Mouse (Mus musculus) stomach, embryonic 16.5 days (tissue): ENCODE measurements at regions not wholly inside any gene's neighbourhood (a gene's known extent, or its start where the extent isn't known, plus 50 kb on each side); places are given as distances from the start of the nearest gene placed in this dataset.
"Not testable (repeated sequence)": the region's sequence is repeated elsewhere in the genome, so short reads cannot be mapped to it uniquely, and the experiment has no call there.

Experiments
- ATAC-seq: fragments of 200-750 bp; cut with Nextera tagmentation; 2 replicates; pipeline ENCODE4 v1.8.0; 2017; ENCODE audit warnings: moderate number of reproducible peaks, moderate TSS enrichment; ENCODE audit not compliant: insufficient read depth, low FRiP score
- H3K27ac ChIP-seq: fragments of 300-500 bp; sonication (generic); 2 replicates; pipeline ENCODE4 v1.5.1; 2014; ENCODE audit warnings: low read length
- H3K27me3 ChIP-seq: fragments of 300-500 bp; sonication (generic); 2 replicates; pipeline ENCODE4 v1.6.1; 2014; ENCODE audit warnings: low read length, control low read depth, mixed read lengths; ENCODE audit not compliant: control insufficient read depth, insufficient read depth
- H3K36me3 ChIP-seq: fragments of 300-500 bp; sonication (generic); 2 replicates; pipeline ENCODE4 v1.6.1; 2014; ENCODE audit warnings: low read length; ENCODE audit not compliant: control insufficient read depth, insufficient read depth
- H3K4me1 ChIP-seq: fragments of 300-500 bp; sonication (generic); 2 replicates; pipeline ENCODE4 v1.6.1; 2014; ENCODE audit warnings: low read length, control low read depth, mixed read lengths; ENCODE audit not compliant: control insufficient read depth, insufficient read depth
- H3K4me2 ChIP-seq: fragments of 300-500 bp; sonication (generic); 2 replicates; pipeline ENCODE4 v1.6.1; 2014; ENCODE audit warnings: low read depth, low read length, mixed read lengths
- H3K4me3 ChIP-seq: fragments of 300-500 bp; sonication (generic); replicated peaks from 2 replicates; pipeline ENCODE4 v1.5.1; 2014; ENCODE audit warnings: mild to moderate bottlenecking, low read length
- H3K9ac ChIP-seq: fragments of 300-500 bp; sonication (generic); 2 replicates; pipeline ENCODE4 v1.6.1; 2014; ENCODE audit warnings: low read length
- H3K9me3 ChIP-seq: fragments of 300-500 bp; sonication (generic); replicated peaks from 2 replicates; pipeline ENCODE4 v1.6.1; 2016; ENCODE audit warnings: low read length, control low read depth; ENCODE audit not compliant: control insufficient read depth
- WGBS: fragments of 180-500 bp; shearing (Covaris S2); extraction: QIAGEN DNeasy Blood & Tissue Kit; methylation state at CpG from one replicate; pipeline ENCODE4 v1.1.7; 2014; 5-methylcytosine and 5-hydroxymethylcytosine counted together

GRCm38 (mm10) chr3:57950431-57951331, 102.8 kb upstream of the Pfn2 start:
- Histone ChIP-seq H3K9ac (no peak overlapping the region), H3K9me3 (no peaks in the 10 kb centered on the region), H3K36me3 (no peaks in the 10 kb centered on the region), H3K4me1 (no peaks in the 10 kb centered on the region), H3K27me3 (no peaks in the 10 kb centered on the region), H3K4me3 (no peak overlapping the region), H3K27ac (no peak overlapping the region), H3K4me2 (no peak overlapping the region)
- ATAC-seq: no peak
- WGBS: 66% methylated on average over 7 of the region's 7 CpGs

- Histone ChIP-seq H3K27me3 (no peaks in the 10 kb centered on the region), H3K4me3 (no peak overlapping the region), H3K4me1 (no peaks in the 10 kb centered on the region), H3K9me3 (no peaks in the 10 kb centered on the region), H3K9ac (no peak overlapping the region), H3K4me2 (no peak overlapping the region), H3K36me3 (no peaks in the 10 kb centered on the region), H3K27ac (no peak overlapping the region)
- no peak for ATAC-seq
- 32% methylated on average over 5 of the region's 5 CpGs for WGBS
These were observed 103.6 kb upstream of the Pfn2 start for GRCm38 (mm10) chr3:57951438-57951837.

GRCm38 (mm10) chr3:57957352-57957751, 109.5 kb upstream of the Pfn2 start:
- H3K4me2 ChIP-seq: no peak overlapping the region
- no peak for ATAC-seq
- H3K9me3 ChIP-seq: no peaks in the 10 kb centered on the region; the same call in 1 of the 2 replicates
- H3K27ac ChIP-seq: no peak overlapping the region
- no peaks in the 10 kb centered on the region for H3K36me3 ChIP-seq
- H3K4me1 ChIP-seq: no peaks in the 10 kb centered on the region
- 80% methylated on average over 4 of the region's 4 CpGs for WGBS
- no peaks in the 10 kb centered on the region for H3K27me3 ChIP-seq
- H3K4me3 ChIP-seq: no peak overlapping the region
- no peak overlapping the region for H3K9ac ChIP-seq

- WGBS: 82% methylated on average over 7 of the region's 7 CpGs
These were observed 116.1 kb upstream of the Pfn2 start for GRCm38 (mm10) chr3:57963965-57964364.

GRCm38 (mm10) chr3:57970614-57971013, 122.7 kb upstream of the Pfn2 start:
- WGBS: 85% methylated on average over 2 of the region's 2 CpGs
- ATAC-seq, H3K36me3 ChIP-seq, H3K4me3 ChIP-seq, H3K4me2 ChIP-seq, H3K27me3 ChIP-seq, H3K9ac ChIP-seq, H3K27ac ChIP-seq, H3K9me3 ChIP-seq, H3K4me1 ChIP-seq: not testable (repeated sequence)

More at GRCm38 (mm10) chr3:57963965-57964364, 116.1 kb upstream of the Pfn2 start:
- Histone ChIP-seq H3K4me1 (no peaks in the 10 kb centered on the region), H3K9me3 (no peaks in the 10 kb centered on the region; the same call in 1 of the 2 replicates), H3K27me3 (no peaks in the 10 kb centered on the region), H3K4me2 (no peak overlapping the region), H3K9ac (no peak overlapping the region), H3K4me3 (no peak overlapping the region), H3K27ac (no peak overlapping the region), H3K36me3 (no peaks in the 10 kb centered on the region)
- ATAC-seq: no peak

- WGBS: 47% methylated on average over 6 of the region's 6 CpGs
- Histone ChIP-seq H3K36me3 (no peaks in the 10 kb centered on the region), H3K4me3 (no peak overlapping the region), H3K27me3 (no peaks in the 10 kb centered on the region), H3K27ac (no peak overlapping the region), H3K9me3 (no peaks in the 10 kb centered on the region), H3K4me1 (no peaks in the 10 kb centered on the region), H3K9ac (no peak overlapping the region), H3K4me2 (no peak overlapping the region)
- ATAC-seq: no peak
These were observed 124.8 kb upstream of the Pfn2 start for GRCm38 (mm10) chr3:57972469-57973245.

GRCm38 (mm10) chr3:57973546-57973945, 125.7 kb upstream of the Pfn2 start:
- Histone ChIP-seq H3K9me3 (no peaks in the 10 kb centered on the region), H3K4me1 (no peaks in the 10 kb centered on the region), H3K27ac (no peak overlapping the region), H3K4me3 (no peak overlapping the region), H3K9ac (no peak overlapping the region), H3K36me3 (no peaks in the 10 kb centered on the region), H3K27me3 (no peaks in the 10 kb centered on the region), H3K4me2 (no peak overlapping the region)
- no peak for ATAC-seq
- 73% methylated on average over 3 of the region's 3 CpGs for WGBS

GRCm38 (mm10) chr3:57975379-57975778, 127.5 kb upstream of the Pfn2 start:
- no peaks in the 10 kb centered on the region for H3K9me3 ChIP-seq
- H3K4me2 ChIP-seq: no peak overlapping the region
- H3K4me3 ChIP-seq: no peak overlapping the region
- no peak overlapping the region for H3K27ac ChIP-seq
- no peak overlapping the region for H3K9ac ChIP-seq
- no peaks in the 10 kb centered on the region for H3K4me1 ChIP-seq
- no peaks in the 10 kb centered on the region for H3K27me3 ChIP-seq
- no peaks in the 10 kb centered on the region for H3K36me3 ChIP-seq
- 49% methylated on average over 5 of the region's 5 CpGs for WGBS
- ATAC-seq: no peak

- 68% methylated on average over 5 of the region's 5 CpGs for WGBS
- ATAC-seq: no peak
These were observed 128.9 kb upstream of the Pfn2 start for GRCm38 (mm10) chr3:57976640-57977229.

More at GRCm38 (mm10) chr3:57976640-57977229, 128.9 kb upstream of the Pfn2 start:
- Histone ChIP-seq H3K27me3 (no peaks in the 10 kb centered on the region), H3K9ac (no peak overlapping the region), H3K27ac (peak overlapping the region; percentile 4; the same call in 1 of the 2 replicates), H3K4me3 (no peak overlapping the region), H3K4me2 (no peak overlapping the region), H3K4me1 (no peaks in the 10 kb centered on the region), H3K9me3 (no peaks in the 10 kb centered on the region), H3K36me3 (no peaks in the 10 kb centered on the region)
